Mouse (Mus musculus) Patski (cell line): ENCODE results near the gene Gm49393. TPM values are rescaled to one million over a fixed set of nuclear protein-coding genes. Genes with fewer than 3 reads are reported as not detected.
"Not testable (repeated sequence)": the region's sequence is repeated elsewhere in the genome, so short reads cannot be mapped to it uniquely, and the experiment has no call there.

Source experiments
- ATAC-seq: fragments of 100-300 bp; one replicate; pipeline ENCODE4 v1.8.0; 2021
- CTCF ChIA-PET: fragments of 350-600 bp; sonication (Branson Sonifier 250); formaldehyde crosslinking; loops from one replicate; lab custom pipeline; 2022; ENCODE audit warnings: inconsistent platforms; lab: Charles Lee
- POLR2A ChIA-PET: fragments of 350-600 bp; sonication (Branson Sonifier 250); formaldehyde crosslinking; loops from one replicate; lab custom pipeline; 2022; ENCODE audit warnings: antibody characterized with exemption, inconsistent platforms; lab: Charles Lee
- DNase-seq: peaks from one replicate; pipeline ENCODE4 v3.0.0-alpha.2; 2011; ENCODE audit warnings: low read depth, low spot score
- H3K27me3 ChIP-seq: fragments of 371-371 bp; one replicate; pipeline ENCODE4 v1.5.1; 2021
- CTCF ChIP-seq: fragments of 100-300 bp; IDR thresholded peaks from one replicate; pipeline ENCODE4 v1.5.1; 2021
- in situ Hi-C: fragments of 300-500 bp; cut with MboI; formaldehyde crosslinking; loops from 3 replicates; pipeline ENCODE4 v1.11.1; 2018; ENCODE audit warnings: low pct_unique_long_range_greater_than_20kb, mixed read lengths
- polyA plus RNA-seq: library from polyadenylated mRNA; unstranded; gene quantifications from one replicate; pipeline ENCODE4 v1.2.3, GENCODE M21; 2021

Gene Gm49393
- polyA plus RNA-seq, result 0.15 TPM

- in situ Hi-C loops, POLR2A ChIA-PET: not testable (repeated sequence)
These were observed at the start of gene Gm49393 for GRCm38 (mm10) chr13:60935490-60935889. Gm49393 (minus strand) TSS chr13:60935590.

GRCm38 (mm10) chr13:60972319-60972718 is 36.9 kb upstream of the Gm49393 start:
- POLR2A ChIA-PET, CTCF ChIA-PET, ATAC-seq, H3K27me3 ChIP-seq, DNase-seq, in situ Hi-C loops: not testable (repeated sequence)

More at GRCm38 (mm10) chr13:60935490-60935889, at the start of gene Gm49393:
- ATAC-seq, DNase-seq, H3K27me3 ChIP-seq: not testable (repeated sequence)
- CTCF ChIA-PET, result interaction anchor here (1.8 kb wide), 1 partner anchor 10 kb away, joined by 5 read pairs; no protein-coding TSS in a partner anchor

- H3K27me3 ChIP-seq, in situ Hi-C loops, POLR2A ChIA-PET, CTCF ChIA-PET, DNase-seq: not testable (repeated sequence)
- peak; percentile 51 for ATAC-seq
These were observed 28.6 kb upstream of the Gm49393 start for GRCm38 (mm10) chr13:60963985-60964384.

- ChIA-PET POLR2A (no interaction called here), CTCF (no interaction called here)
- ATAC-seq (no peak), DNase-seq (no peak)
- in situ Hi-C loops, result no loop called here
- no peaks in the 10 kb centered on the region for H3K27me3 ChIP-seq
- no peak for TF ChIP-seq CTCF
These were observed 26.3 kb upstream of the Gm49393 start for GRCm38 (mm10) chr13:60961706-60962105.

- in situ Hi-C loops, H3K27me3 ChIP-seq, ATAC-seq, POLR2A ChIA-PET, DNase-seq: not testable (repeated sequence)
- CTCF ChIA-PET, result interaction anchor here (0.9 kb wide), 1 partner anchor 17 kb away, joined by 3 read pairs; no protein-coding TSS in a partner anchor
These were observed 6.5 kb upstream of the Gm49393 start, which contains the start of gene Tpbpa for GRCm38 (mm10) chr13:60941884-60942283. Tpbpa (minus strand) TSS chr13:60941984.

- no peak for TF ChIP-seq CTCF
- POLR2A ChIA-PET, result no interaction called here
- H3K27me3 ChIP-seq, result no peaks in the 10 kb centered on the region
- ATAC-seq (peak; percentile 57), DNase-seq (peak; percentile 6)
- CTCF ChIA-PET, result interaction anchor here (1.8 kb wide), 1 partner anchor 9 kb away, joined by 5 read pairs; no protein-coding TSS in a partner anchor
- in situ Hi-C loops, result no loop called here
These were observed 1.1 kb upstream of the Gm49393 start, which contains the start of the genes Gm49391 and Ctla2a for GRCm38 (mm10) chr13:60936500-60936901. Gm49391 (minus strand) TSS chr13:60936571. Ctla2a (minus strand) TSS chr13:60936625.

- H3K27me3 ChIP-seq, ATAC-seq, POLR2A ChIA-PET, CTCF ChIA-PET, in situ Hi-C loops, DNase-seq: not testable (repeated sequence)
These were observed 30.6 kb downstream of the Gm49393 start, which contains the start of gene Tpbpb for GRCm38 (mm10) chr13:60904780-60905179. Tpbpb (minus strand) TSS chr13:60904880.

GRCm38 (mm10) chr13:60897328-60897727 is 38.1 kb downstream of the Gm49393 start, which contains the start of gene Ctla2b:
Ctla2b (minus strand) TSS chr13:60897447.
- TF ChIP-seq CTCF, result no peak
- no peaks in the 10 kb centered on the region for H3K27me3 ChIP-seq
- ATAC-seq (peak; percentile 95), DNase-seq (peak; percentile 39)
- ChIA-PET POLR2A (no interaction called here), CTCF (no interaction called here)
- in situ Hi-C loops, result no loop called here

- POLR2A ChIA-PET, ATAC-seq, H3K27me3 ChIP-seq, in situ Hi-C loops, CTCF ChIA-PET, DNase-seq: not testable (repeated sequence)
These were observed 38.6 kb downstream of the Gm49393 start, which contains the start of gene Gm49392 for GRCm38 (mm10) chr13:60896794-60897193. Gm49392 (minus strand) TSS chr13:60896894.

GRCm38 (mm10) chr13:60895406-60896160 is 39.8 kb downstream of the Gm49393 start:
- CTCF ChIA-PET, result interaction anchor here (1.1 to 1.6 kb wide), 2 partner anchors 14 to 18 kb away, joined by 3 read pairs; no protein-coding TSS in a partner anchor
- DNase-seq, result no peak
- POLR2A ChIA-PET, result no interaction called here
- in situ Hi-C loops, result no loop called here
- no peak for ATAC-seq
- no peaks in the 10 kb centered on the region for H3K27me3 ChIP-seq
- no peak for TF ChIP-seq CTCF

- no peak for TF ChIP-seq CTCF
- POLR2A ChIA-PET, result no interaction called here
- ATAC-seq, result no peak
- in situ Hi-C loops, result no loop called here
- DNase-seq, result no peak
- CTCF ChIA-PET, result no interaction called here
- H3K27me3 ChIP-seq, result no peaks in the 10 kb centered on the region
These were observed 43.1 kb downstream of the Gm49393 start for GRCm38 (mm10) chr13:60892301-60892700.
